Mouse (Mus musculus) cerebellum, adult 18-20 months (tissue): ENCODE measurements around the gene Cdc6.

Source experiments
- DNase-seq, 2 experiments: peaks; one replicate each; pipeline ENCODE4 v3.0.0; 2021

The Cdc6 gene

DNA sequence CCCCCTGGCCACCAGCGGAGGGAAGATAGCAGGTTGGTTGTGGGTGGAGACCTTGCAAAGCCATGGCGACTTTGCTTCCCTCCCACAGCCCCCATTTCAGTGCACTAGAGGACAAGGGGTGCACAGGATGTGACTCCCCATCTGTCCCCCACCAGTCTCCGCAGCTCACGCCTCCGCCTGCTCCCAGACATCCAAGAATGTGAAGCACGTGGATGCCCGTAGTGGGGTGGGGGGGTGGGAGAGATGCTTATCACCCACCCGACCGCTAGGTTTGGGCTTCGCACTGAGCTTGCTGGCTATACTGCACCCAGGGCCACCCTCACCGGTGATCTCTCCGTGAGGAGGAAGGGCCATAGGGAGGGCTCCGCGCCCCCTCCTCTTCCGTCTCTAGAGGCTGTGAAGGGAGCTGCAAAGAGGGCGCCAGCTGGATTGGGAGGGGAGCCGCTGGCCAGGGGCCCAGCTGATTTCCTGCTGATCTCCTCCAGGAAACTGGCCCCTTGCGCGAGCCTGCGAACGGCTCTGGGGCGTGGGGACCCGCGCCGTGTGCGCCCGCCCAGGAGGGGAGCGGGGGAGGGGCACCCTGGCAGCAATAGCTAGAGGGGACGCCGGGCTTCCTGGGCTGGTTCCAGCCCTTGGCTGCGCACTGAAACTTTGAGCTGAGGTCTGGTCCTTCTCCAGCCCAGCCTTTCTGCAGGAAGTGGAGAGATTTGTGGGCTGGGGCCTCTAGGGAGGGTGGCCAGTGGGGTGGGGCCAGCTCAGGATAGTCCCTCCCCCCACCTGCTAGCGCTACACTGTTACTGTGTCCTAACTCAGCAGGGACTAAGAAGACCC is 55.8 kb downstream of the Cdc6 start:
- peak; percentile 23 to 45 for DNase-seq

DNA sequence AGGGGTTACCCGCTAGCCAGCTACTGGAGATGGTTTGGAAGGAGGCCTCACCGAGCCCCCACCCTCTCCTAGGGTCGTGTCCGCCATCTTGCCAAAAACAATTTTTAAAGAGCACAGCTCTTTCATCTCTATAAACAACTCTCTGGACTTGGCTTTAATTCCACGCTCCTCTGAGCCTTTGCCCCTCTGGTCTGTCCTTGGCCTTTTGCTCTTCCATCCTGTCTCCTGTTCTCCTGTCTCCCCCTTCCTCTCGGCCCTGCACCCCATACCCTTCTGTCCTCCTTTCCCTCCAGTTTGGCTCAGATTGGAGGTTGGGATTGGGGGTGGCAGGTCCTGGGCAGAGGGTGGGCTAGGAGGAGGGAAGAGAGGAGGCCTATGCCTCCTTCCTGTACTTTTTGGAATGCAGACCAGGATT is 56.6 kb downstream of the Cdc6 start:
- DNase-seq = no peak

DNA sequence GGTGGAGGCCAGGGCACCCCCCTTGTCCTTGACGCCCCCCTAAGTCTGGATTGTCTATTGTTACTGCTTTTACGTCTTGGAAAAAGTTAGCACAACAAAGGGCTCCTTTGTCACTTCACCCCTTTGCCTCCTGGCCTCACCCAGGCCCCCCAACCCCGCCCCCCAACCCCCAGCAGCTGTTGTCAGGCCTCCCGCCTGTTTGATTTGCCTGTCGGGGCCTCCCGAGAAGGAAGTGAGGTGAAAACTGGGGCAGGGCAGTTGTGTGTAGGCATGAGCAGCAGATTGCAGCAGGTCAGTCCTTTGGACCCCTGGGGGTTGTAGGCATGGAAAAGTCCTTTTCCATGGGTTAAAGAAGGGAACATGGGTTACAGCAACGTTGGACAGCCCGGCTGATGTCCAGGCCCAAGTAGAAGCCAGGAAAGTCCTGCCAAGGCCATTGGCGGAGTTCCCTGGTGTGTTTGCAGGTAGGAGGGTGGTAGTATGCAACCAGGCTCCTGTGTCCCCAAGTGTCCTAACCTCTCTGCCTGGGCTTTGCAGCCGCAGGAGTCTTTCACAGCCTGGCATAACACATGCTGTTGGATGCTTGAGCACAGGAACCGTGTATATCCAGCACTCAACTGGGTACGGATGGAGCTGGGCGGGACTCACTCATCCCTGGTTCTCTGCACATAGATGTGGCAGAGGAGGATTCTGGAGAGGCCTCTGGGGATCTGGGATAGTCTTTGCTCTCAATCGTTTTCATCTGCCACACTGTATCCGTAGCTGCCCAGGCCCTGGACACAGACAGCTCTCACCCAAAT is 57.2 kb downstream of the Cdc6 start:
- peak; percentile 58 to 67 for DNase-seq

DNA sequence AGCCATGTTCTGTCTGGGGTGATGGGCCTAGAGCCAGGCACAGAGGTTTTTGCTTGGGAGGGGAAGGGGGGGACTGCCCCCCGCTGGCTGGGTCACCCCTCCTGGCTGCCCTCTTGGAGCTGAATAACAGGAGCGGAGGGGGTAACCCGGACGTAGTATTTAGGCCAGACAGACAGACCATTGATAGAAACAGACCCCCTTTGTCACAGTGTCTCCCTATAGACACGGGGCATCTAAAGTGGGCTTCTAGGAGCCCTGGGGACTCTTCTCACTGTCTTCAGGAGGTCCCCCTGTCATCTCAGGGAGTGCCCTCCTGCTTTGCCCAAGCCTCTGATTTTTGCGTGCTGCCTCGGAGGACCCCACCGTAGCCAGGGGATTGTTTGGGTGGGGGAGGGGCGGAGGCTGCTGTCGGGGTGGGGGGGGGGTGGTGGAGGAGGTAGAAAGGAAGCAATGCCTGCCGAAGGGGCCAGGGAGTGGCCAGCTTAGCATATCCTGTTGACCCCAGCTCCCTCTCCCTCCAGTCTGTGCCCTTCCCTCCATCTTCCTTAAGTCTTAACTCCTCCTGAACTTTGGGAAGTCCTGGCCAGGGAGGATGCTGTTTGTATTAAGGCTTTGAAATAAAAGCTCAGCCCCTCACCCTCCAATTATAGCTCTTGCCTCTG is 57.9 kb downstream of the Cdc6 start:
- no peak for DNase-seq

DNA sequence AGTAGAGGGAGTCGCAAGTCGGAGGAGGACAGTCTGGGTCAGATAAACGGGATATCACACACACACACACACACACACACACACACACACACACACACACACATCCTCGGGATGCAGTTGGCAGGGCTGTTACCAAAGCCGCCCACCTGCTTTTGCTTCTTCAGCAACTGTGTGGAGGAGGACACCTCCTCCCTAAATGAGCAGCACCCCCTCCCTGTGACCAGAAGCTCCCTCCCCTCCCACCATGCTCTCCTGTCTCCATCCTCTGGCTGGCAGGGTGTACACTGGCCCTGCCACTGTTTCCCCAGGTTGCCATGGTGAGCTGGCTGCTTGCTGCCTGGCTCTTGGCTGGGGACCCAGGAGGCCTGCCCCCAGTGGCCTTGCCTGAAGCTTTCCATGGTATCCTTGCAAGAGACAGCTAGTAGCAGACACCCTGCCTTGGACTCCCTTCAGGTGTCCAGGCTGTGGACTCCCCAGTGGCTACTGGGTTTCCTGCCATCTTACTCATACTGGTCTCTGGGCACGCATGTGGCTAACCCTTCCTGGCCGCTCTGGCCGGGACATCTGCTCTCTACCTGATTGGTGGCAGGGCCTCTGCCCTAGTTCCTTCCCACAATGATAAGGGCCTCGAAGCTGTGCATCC is 59.0 kb downstream of the Cdc6 start:
- DNase-seq = peak; percentile 80 to 81

DNA sequence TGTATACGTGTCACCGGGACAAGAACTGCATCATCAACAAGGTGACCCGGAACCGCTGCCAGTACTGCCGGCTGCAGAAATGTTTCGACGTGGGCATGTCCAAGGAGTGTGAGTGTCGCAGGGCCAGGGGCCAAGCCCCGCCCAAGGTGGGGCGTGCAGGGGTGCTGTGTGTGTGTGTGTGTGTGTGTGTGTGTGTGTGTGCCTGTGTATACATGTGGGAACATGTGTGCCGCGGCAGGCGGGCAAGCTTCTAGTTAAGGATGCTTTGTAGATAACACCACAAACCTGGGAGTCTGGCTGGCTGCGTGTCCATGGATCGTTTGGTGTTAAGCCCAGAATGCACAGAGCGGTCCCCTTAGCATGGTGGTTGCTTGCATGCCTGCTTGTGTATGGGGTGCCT is 60.5 kb downstream of the Cdc6 start:
- peak; percentile 7 to 20 for DNase-seq

DNA sequence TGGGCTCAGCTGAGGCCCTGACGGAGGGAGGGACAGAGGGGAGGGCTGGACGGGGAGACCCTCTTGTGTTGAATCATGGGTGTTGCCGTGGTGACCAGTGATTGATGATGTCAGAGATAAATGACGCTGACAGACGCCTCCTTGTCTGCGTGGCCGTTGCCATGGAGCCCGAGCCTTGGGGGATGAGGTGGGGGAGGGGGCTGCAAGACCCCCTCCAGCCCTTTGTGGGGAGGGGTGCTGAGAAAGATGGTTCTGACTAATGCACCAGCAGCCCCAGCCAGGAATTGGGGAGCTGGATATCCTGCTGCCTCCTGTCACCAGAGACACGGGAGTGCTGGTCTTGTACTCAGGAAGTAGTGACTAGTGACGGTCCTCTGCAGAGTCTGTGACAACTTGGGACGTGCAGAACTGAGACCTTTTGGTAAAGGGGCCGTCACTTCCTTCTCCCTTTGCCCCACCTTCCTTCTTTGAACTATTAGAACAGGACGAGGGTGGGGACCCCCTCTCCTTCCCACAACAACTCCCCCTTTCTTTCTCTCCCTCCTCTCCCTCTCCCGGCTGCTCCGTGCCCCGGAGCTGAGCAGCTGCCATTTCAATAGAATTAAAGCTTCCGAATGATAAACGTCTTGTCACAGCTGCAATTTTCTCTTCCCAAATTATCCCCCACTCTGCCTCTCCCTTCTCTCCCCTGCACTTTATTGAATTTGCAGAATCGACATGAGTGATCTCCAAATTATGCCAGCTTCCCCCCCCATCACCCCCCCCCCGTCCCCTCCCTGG is 61.3 kb downstream of the Cdc6 start:
- peak in 1 of 2 experiments; percentile 4 for DNase-seq

DNA sequence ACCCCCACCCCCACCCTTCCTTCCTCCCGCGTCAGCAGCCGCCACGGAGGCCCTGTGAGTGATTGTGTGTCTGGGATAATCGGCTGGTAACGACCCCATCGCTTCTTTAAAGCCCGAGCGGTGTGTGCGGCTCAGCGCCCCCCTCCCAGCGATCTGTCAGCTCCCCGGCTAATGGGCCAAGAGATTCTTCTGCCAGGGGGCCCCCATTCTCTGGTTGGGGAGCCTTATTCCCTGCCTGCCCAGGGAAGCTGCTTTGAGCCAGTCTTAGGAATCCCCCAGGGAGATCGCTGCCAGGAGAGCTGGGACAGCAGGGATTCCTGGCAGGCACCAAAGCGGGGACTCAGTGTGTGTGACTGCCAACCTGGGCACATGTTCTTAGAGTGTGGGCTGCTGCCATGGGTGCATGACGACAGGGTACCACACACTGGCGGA is 61.9 kb downstream of the Cdc6 start:
- peak in 1 of 2 experiments; percentile 20 for DNase-seq

DNA sequence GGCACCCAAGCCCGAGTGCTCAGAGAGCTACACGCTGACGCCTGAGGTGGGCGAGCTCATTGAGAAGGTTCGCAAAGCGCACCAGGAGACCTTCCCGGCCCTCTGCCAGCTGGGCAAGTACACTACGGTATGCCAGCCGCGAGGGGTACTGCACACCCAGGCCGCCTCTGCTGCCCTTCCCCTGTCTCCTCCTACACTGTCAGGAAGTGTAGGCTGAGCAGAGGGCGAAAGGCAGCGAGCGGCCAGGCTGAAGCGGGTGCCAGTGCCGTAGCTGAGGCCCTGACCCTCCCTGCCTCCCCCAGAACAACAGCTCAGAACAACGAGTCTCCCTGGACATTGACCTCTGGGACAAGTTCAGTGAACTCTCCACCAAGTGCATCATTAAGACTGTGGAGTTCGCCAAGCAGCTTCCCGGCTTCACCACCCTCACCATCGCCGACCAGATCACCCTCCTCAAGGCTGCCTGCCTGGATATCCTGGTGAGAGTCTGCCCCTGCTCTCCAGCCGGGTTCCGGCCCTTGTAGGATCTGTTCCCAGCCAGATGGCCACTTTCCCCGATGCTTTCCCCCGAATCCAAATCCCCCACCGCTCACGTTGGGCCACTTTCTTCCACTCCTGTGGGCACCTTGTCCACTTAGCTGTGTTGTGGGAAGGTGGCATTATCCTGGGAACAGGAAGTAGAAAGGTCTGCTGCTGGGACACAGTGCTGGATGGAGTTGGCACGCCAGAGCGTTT is 62.8 kb downstream of the Cdc6 start:
- peak; percentile 12 to 35 for DNase-seq

DNA sequence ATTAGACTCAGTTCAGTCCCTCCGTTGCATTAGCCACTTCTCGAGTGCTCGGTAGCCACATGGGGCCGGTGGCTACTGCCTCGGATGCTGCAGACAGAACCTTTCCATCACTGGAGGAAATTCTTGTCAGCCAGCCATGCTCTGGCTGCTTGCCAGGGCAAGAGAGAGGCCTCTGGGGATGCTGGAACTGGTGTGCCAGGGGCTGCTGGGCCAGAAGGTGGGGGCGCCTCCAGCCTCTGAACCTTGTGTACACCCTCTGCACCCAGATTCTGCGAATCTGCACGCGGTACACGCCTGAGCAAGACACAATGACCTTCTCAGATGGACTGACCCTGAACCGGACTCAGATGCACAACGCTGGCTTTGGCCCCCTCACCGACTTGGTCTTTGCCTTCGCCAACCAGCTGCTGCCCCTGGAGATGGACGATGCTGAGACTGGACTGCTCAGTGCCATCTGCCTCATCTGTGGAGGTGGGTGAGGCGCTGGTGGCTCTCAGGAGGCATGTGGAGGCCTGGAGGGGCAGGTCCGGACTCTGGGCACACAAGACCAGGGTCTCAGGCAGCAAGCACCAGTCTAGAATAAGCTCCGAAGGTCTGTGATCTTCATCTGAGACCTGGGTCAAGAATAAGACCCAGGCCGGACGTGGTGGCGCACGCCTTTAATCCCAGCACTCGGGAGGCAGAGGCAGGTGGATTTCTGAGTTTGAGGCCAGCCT is 63.9 kb downstream of the Cdc6 start:
- DNase-seq = peak; percentile 69 to 75

DNA sequence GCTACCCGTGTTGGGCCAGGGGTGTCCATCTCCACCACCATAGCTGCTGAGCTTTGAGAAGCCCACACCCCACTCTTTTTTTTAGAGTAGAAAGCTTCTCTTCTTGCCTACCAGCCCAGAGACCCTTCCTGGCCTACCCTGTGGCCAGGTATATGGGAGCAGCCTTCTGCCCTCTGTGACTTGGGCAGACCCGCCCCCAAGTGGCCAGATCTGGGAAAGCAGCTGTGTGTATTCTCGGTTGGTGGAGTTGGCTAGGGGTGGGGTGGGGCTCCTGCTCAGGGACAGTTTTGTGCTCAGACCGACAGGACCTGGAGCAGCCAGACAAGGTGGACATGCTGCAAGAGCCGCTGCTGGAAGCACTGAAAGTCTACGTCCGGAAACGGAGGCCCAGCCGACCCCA is 64.6 kb downstream of the Cdc6 start:
- peak; percentile 89 to 94 for DNase-seq

DNA sequence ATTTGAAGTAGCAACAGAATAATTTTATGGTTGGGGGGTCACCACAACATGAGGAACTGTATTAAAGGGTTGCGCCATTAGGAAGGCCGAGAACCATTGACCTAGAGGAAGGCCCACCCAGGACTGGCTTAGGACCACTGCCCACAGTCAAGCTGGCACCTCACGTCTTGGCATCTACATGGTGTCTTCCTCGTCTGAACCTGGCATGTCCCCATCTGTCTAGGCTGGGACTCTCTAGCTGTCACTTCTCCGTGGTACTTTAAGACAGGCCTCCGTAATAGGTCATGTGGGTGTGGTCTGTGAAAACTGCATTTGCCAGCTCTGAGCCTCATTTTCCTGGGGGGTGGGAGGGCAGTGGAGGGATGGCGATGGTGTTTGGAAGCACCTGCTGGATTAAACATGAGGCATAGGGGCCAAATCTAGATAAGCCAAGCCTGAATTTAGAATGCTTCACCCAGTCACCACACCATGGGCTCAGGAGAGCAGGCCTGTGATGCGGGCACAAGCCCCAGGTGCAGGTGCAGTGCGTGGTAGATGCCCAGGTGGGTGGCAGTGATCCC is 65.3 kb downstream of the Cdc6 start:
- peak; percentile 12 to 19 for DNase-seq
